Mouse (Mus musculus): ENCODE measurements around the gene Snrpd3.

DNA sequence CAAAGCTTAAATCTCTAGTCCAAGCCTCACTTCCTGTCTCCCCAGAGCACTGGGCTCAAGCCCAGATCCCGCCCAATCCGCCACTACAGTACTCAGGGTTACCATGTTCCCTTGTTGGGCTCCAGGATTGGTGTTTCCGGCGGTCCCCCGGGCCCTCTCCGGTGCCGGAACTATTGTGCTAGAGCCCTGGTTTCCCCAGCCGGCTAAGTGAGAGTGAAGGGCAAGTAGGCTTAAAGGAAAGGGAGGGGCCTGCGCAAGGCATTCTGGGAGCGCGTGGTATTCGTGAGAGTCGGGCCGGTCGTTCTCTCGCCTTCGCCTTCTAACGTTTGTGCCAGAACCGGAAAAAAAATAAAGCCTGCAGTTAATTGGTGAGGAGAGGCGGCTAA, 400 bp downstream of the Snrpd3 start, which contains the start of gene Gucd1:
- TF ChIP-seq CTCF (conservative IDR thresholded peaks at IDR 0.05; ENCODE audit: low read length) = no peak
- no peak for TF ChIP-seq POU5F1 (IDR thresholded peaks at IDR 0.05; ENCODE audit: borderline replicate concordance, low read length)
- no peak for TF ChIP-seq NANOG (IDR thresholded peaks at IDR 0.05; ENCODE audit: borderline replicate concordance, low read length)
